Mouse (Mus musculus) spleen, postnatal 0 days (tissue): ENCODE data around the gene AI182371. TPM values are rescaled to one million over a fixed set of nuclear protein-coding genes. Genes with fewer than 3 reads are reported as not detected.

Experiments used
- polyA plus RNA-seq: library from polyadenylated mRNA; unstranded; fragments of >200 nt; fragmentation: Nextera tagmentation; extraction: Ambion mirVana; gene quantifications from 2 replicates; pipeline ENCODE4 v1.2.1, GENCODE M21; 2015

AI182371 gene
- 0.47 and 0.51 TPM in 2 replicates for polyA plus RNA-seq

DNA sequence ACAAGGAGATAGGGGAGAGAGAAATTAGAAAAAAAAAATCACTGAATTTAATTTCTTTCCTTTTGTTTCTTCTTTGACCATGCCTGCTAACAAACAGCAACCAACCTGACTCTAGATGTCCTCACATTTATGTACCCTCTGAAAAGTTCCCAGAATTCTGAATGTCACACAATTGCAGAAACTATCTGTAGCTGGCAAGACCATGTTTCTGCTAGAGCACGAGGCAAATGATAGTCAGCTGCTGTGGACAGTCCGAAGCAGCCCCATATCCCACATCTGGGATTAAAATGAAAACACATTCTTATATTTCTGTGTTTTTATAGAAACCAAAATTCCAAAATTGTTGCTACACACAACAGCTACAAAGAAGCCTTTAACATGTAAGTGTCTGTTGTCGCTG, at the start of gene AI182371:
TSS of gene AI182371 (minus strand) at position 101 of the 400 bp plus-strand sequence.

DNA sequence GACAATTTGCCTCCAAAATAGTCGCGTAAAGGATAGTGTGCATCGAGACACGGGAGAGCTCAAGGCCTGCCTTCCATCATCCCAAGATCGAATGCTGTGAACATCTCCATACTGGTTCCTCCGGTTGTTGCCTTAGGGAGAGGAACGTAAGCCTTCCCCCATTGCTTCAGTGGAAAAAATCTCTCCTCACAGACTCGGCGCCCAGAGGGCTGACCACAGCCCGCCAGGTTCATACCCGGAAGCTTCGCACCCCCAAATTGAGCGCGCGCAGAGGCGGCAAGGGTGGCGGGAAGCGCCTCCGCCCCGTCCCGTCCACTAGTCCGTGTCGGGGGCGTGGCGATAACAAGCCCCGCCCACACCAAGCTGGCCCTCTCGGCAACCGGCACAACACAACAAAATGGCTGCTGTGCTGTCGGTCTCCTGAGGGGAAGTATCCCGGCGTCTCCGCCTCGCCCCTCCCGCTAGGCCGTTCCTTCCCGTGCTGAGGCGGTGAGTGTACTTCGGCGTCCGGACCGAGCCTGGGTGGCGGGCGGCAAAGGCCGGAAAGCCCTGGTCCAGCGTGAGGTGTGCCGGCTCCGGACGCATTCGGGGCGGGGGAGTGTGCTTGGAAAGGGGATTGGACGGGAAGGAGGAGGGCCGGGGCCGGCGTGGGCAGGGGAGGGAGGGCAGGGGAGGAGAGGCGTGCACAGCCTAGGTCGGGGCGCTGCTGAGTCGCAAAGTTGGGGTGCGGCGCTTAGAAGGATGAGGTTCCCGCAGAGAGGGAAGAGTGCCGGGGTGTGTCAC, 8.0 kb upstream of the AI182371 start, which contains the start of gene Cntrl:
TSS of gene Cntrl (plus strand) at position 352 of the 783 bp plus-strand sequence.

DNA sequence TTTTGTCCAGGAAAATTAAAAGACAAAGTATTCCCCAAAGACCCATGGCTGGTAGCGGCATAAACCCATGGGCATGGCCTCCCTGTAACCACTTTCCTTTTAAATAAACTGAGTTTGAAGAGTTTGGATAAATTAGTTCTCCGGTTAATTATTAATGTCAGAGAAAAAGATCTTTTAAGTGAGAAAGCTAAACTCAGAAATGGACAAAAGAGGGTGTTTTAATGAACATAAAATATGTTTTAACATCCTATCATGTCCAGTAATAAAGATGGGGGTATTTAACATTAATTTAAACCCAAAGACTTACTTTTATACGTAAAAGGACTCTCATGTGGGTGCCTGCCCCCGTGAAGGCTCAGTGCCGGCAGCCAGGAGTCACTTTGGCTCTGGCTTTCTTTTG, 40.0 kb downstream of the AI182371 start, which contains the start of gene Hc:
TSS of gene Hc (minus strand) at position 101 of the 400 bp plus-strand sequence.

Other genes with a start within 250 kb of the AI182371 start
- gene Cutal, start 227.1 kb downstream of the AI182371 start, polyA plus RNA-seq = 0.11 and 0.19 TPM in 2 replicates
- gene Psmd5, start 226.6 kb downstream of the AI182371 start, polyA plus RNA-seq = 70.9 and 75.4 TPM in 2 replicates
- gene Phf19, start 187.5 kb downstream of the AI182371 start, polyA plus RNA-seq = 3.1 and 3.4 TPM in 2 replicates
- gene Traf1, start 139.8 kb downstream of the AI182371 start, polyA plus RNA-seq = 5.5 and 6.4 TPM in 2 replicates
- 0.17 and 0.32 TPM in 2 replicates for gene Hc, start 40.1 kb downstream of the AI182371 start, polyA plus RNA-seq
- 21.1 and 24.2 TPM in 2 replicates for gene Cntrl, start 7.9 kb upstream of the AI182371 start, polyA plus RNA-seq
- 186 and 220 TPM in 2 replicates for gene Rab14, start 99.6 kb upstream of the AI182371 start, polyA plus RNA-seq
- gene Gsn, start 154.8 kb upstream of the AI182371 start, polyA plus RNA-seq = 126 and 163 TPM in 2 replicates
- 158 and 179 TPM in 2 replicates for gene Stom, start 235.4 kb upstream of the AI182371 start, polyA plus RNA-seq